Mouse (Mus musculus): ENCODE results near the gene Ifnlr1.

- TF ChIP-seq CTCF (IDR thresholded peaks at IDR 0.05; ENCODE audit: borderline replicate concordance, insufficient read depth, low read length) (no peak), POLR2A (IDR thresholded peaks at IDR 0.05; ENCODE audit: low read depth, low read length) (no peak)
Observed at GRCm38 (mm10) chr4:135674993-135675392, 11.1 kb upstream of the Ifnlr1 start.
